Mouse (Mus musculus) testis, postnatal 10 days (tissue): Measurements from ENCODE around the gene Fndc10.
"Not testable (repeated sequence)": the region's sequence is repeated elsewhere in the genome, so short reads cannot be mapped to it uniquely, and the experiment has no call there.

Experiments used
- DNase-seq: peaks from one replicate; pipeline ENCODE4 v3.0.0; 2021; ENCODE audit warnings: low spot score

Gene Fndc10

DNA sequence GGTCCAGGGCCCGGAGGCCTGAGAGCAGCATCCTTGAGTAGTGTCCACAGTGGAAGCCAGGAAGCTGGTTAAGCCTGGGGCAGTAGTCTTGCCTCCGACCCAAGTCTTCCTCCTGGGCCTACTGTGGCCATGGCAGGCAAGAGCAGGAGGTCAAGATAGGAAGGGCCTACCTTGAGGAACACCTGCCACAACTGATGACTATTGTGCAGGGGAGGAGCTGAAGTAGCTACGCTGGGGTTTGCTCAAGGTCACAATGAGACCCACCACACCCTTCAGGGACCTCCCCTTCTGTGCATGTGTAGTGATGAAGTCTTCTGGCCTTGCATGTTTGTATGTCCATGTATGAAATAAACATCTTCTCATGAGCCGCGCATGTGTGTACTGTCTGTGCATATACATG lies 41.6 kb downstream of the Fndc10 start:
- DNase-seq = no peak

GRCm38 (mm10) chr4:155736421-155736820 lies 42.3 kb downstream of the Fndc10 start:
- DNase-seq = no peak

GRCm38 (mm10) chr4:155738262-155738661 lies 44.1 kb downstream of the Fndc10 start:
- no peak for DNase-seq

DNA sequence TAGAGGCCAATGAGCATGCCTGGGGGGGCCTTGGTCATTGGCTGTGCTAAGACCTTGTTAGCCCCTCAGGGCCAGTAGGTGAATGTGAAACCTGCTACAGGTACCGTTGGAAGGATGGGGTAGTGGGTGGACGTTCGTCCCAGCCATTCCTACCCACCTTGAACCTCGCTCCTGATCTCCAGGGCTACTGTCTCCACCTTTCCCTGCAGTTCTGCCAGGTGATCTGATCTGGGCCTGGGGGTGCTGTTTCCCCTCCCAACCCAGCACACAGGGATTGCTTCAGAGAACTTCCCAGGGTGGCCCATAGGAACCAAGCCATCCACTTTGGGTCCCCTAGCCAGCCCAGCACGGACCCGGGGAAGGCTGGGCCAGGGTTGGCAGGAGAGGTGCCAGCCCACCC lies 45.0 kb downstream of the Fndc10 start:
- no peak for DNase-seq

DNA sequence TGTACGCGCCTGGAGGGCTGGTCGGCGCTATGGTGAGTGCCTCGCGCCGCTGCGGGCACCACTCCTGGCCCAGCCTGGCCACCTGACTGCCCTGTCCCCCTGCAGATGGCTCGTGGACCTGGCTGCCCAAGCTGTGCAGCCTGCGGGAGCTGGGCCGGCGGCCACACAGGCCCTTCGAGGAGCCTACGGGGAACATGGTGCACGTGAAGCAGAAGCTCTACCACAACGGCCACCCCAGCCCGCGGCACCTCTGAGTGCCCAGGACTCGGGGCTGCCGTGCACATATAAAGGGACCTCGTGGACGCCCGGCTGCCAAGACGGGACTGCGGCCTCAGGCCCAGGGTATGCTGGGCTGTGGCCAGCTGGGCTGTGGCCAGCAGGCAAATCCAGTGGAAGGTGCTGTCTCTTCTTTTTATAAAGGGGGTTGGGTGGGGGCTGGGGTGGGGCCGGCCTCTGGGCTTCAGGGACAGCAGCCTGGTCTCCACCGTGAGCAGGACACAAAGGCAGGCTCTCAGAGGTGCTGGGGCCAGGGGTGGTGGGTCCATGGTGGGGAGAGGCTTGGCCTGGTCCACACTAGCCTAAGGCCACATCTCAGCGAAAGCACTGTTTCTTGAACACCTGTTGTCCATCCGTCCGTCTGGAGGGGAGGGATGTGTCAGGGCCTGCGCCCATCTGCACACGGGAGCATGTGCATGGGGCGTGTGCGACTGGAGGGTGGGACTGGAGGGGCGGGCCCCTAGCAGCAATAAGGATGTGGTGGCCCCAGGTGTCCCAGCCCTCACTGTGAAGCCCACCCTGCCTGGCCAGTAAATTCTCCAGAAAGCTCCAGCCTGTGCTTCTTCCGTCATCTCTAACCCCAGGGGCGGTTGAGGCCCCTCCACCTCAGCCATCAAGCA lies 45.8 kb downstream of the Fndc10 start:
- no peak for DNase-seq

- not testable (repeated sequence) for DNase-seq
Observed at GRCm38 (mm10) chr4:155740681-155741080, 46.5 kb downstream of the Fndc10 start.

DNA sequence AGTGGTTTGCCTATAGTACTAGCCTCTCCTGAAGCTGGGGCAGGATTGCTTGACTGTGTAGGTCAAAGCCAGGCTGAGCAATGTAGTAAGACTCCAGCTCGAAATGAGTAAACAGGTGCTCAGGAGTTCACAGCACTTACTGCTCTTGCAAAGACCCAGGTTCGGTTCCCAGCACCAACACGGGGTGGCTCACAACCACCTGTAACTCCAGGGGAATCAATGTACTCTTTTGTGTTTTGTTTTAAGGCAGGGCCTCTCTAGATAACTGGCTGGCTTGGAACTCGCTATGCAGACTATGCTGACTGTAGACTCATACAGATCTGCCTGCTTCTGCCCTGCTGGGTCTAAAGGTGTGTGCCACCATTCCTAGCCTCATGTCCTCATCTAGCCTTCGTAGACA lies 48.5 kb downstream of the Fndc10 start:
- DNase-seq = no peak

GRCm38 (mm10) chr4:155744474-155744873 lies 50.3 kb downstream of the Fndc10 start:
- DNase-seq = no peak

DNA sequence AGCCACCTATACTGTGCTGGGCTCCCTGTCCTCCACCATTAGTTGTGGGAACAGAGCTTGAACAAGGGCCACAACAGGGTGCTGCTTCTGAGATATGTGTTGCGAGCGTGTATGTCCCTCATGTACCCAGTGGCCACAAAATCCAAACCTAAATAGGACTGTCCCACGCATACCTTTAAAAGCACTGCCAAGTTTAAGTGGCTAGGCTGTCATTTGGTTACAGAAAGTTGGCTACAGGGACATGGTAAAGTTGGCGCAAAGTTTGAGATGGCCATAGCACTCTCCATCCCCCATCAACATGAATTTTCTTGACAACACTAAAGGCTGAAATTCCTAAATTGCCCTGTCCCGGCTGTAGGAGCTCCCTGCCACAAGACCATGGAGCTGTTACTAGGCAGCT lies 51.0 kb downstream of the Fndc10 start:
- DNase-seq = no peak
